Mouse (Mus musculus): ENCODE measurements around the gene Sptbn2. TPM values are rescaled to one million over a fixed set of nuclear protein-coding genes. Genes with fewer than 3 reads are reported as not detected.

Gene Sptbn2
- polyA plus RNA-seq (2017; shearing (Covaris generic)), result 0.34 TPM

DNA sequence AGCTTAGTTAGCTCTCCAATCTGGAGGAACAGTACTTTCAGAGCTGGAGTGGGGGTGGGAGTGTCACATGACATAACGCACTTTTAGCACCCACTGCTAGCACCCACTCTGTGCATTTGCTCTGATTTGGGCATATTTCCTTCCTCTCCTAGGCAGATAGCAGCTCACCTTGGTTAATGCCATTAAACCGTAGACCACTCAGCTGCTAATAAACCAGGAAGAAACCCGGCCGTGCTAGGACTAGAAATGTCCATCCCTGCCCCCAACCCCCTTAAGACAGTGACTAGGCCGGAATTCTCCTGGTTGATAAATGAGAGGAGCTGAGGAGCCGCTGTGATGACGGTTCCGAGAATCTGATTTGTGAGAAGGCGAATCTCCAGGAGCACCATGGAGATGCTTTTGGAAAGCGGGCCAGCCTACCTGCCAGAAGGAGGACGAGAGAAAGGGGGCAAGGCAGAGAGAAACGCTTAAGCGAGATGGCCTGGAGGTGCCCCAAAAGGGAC is at the start of gene Sptbn2:
TSS of gene Sptbn2 (plus strand) at position 70 of the 503 bp plus-strand sequence.

GRCm38 (mm10) chr19:4698205-4698677 is 12.7 kb upstream of the Sptbn2 start, which contains the start of gene Gm960:
Gm960 (minus strand) TSS chr19:4698668.

GRCm38 (mm10) chr19:4756193-4756911 is 45.4 kb downstream of the Sptbn2 start, which contains the start of gene Rbm4b:
Rbm4b (plus strand) TSS chr19:4756497.

GRCm38 (mm10) chr19:4793831-4794422 is 83.0 kb downstream of the Sptbn2 start, which contains the start of gene Rbm4:
Rbm4 (minus strand) TSS chr19:4793901.

Other genes with a start within 250 kb of the Sptbn2 start
- not detected for gene Syt12, start 233.7 kb upstream of the Sptbn2 start, polyA plus RNA-seq (2017; shearing (Covaris generic))
- not detected for gene 2010003K11Rik, start 212.6 kb upstream of the Sptbn2 start, polyA plus RNA-seq (2017; shearing (Covaris generic))
- 6.3 TPM for gene Pcx, start 200.7 kb upstream of the Sptbn2 start, polyA plus RNA-seq (2017; shearing (Covaris generic))
- gene Lrfn4, start 95.5 kb upstream of the Sptbn2 start, polyA plus RNA-seq (2017; shearing (Covaris generic)), result 0.76 TPM
- 74.6 TPM for gene Rce1, start 85.5 kb upstream of the Sptbn2 start, polyA plus RNA-seq (2017; shearing (Covaris generic))
- gene Gm960, start 12.5 kb upstream of the Sptbn2 start, polyA plus RNA-seq (2017; shearing (Covaris generic)), result 0.17 TPM
- gene Rbm4b, start 45.3 kb downstream of the Sptbn2 start, polyA plus RNA-seq (2017; shearing (Covaris generic)), result 58.9 TPM
- 44.4 TPM for gene Rbm4, start 82.7 kb downstream of the Sptbn2 start, polyA plus RNA-seq (2017; shearing (Covaris generic))
- gene Gm21992, start 100.4 kb downstream of the Sptbn2 start, polyA plus RNA-seq (2017; shearing (Covaris generic)), result 19.3 TPM
- 78.0 TPM for gene Rbm14, start 100.5 kb downstream of the Sptbn2 start, polyA plus RNA-seq (2017; shearing (Covaris generic))
- gene Ccs, start 128.2 kb downstream of the Sptbn2 start, polyA plus RNA-seq (2017; shearing (Covaris generic)), result 30.5 TPM
- gene Ccdc87, start 128.2 kb downstream of the Sptbn2 start, polyA plus RNA-seq (2017; shearing (Covaris generic)), result 0.11 TPM
- 8.5 TPM for gene Ctsf, start 144.0 kb downstream of the Sptbn2 start, polyA plus RNA-seq (2017; shearing (Covaris generic))
- not detected for gene Actn3, start 166.7 kb downstream of the Sptbn2 start, polyA plus RNA-seq (2017; shearing (Covaris generic))
- gene Zdhhc24, start 167.5 kb downstream of the Sptbn2 start, polyA plus RNA-seq (2017; shearing (Covaris generic)), result 3.8 TPM
- 0.37 TPM for gene Bbs1, start 195.5 kb downstream of the Sptbn2 start, polyA plus RNA-seq (2017; shearing (Covaris generic))
- gene Dpp3, start 217.1 kb downstream of the Sptbn2 start, polyA plus RNA-seq (2017; shearing (Covaris generic)), result 59.5 TPM
- 1.1 TPM for gene Peli3, start 232.0 kb downstream of the Sptbn2 start, polyA plus RNA-seq (2017; shearing (Covaris generic))